Mouse (Mus musculus) stomach, embryonic 15.5 days (tissue): ENCODE data around the gene Ablim1. TPM values are rescaled to one million over a fixed set of nuclear protein-coding genes. Genes with fewer than 3 reads are reported as not detected.

Source experiments
- ATAC-seq: fragments of 200-750 bp; cut with Nextera tagmentation; 2 replicates; pipeline ENCODE4 v1.8.0; 2017; ENCODE audit warnings: low read depth, moderate number of reproducible peaks, moderate TSS enrichment; ENCODE audit not compliant: insufficient read depth, low FRiP score
- H3K27ac ChIP-seq: fragments of 300-500 bp; sonication (generic); 2 replicates; pipeline ENCODE4 v1.5.1; 2015; ENCODE audit warnings: mild to moderate bottlenecking, inconsistent platforms
- H3K27me3 ChIP-seq: fragments of 300-500 bp; sonication (generic); replicated peaks from 2 replicates; pipeline ENCODE4 v1.6.1; 2015; ENCODE audit warnings: inconsistent platforms
- H3K36me3 ChIP-seq: fragments of 300-500 bp; sonication (generic); 2 replicates; pipeline ENCODE4 v1.6.1; 2015; ENCODE audit warnings: inconsistent platforms
- H3K4me1 ChIP-seq: fragments of 300-500 bp; sonication (generic); 2 replicates; pipeline ENCODE4 v1.6.1; 2015; ENCODE audit warnings: inconsistent platforms
- H3K4me2 ChIP-seq: fragments of 300-500 bp; sonication (generic); 2 replicates; pipeline ENCODE4 v1.6.1; 2015; ENCODE audit warnings: mild to moderate bottlenecking, inconsistent platforms
- H3K4me3 ChIP-seq: fragments of 300-500 bp; sonication (generic); replicated peaks from 2 replicates; pipeline ENCODE4 v1.5.1; 2015; ENCODE audit warnings: inconsistent platforms
- H3K9ac ChIP-seq: fragments of 300-500 bp; sonication (generic); 2 replicates; pipeline ENCODE4 v1.6.1; 2015; ENCODE audit warnings: inconsistent platforms
- H3K9me3 ChIP-seq: fragments of 300-500 bp; sonication (generic); 2 replicates; pipeline ENCODE4 v1.6.1; 2016; ENCODE audit warnings: inconsistent platforms
- WGBS: fragments of 180-500 bp; shearing (Covaris S2); methylation state at CpG from one replicate; pipeline ENCODE4 v1.1.7; 2015; 5-methylcytosine and 5-hydroxymethylcytosine counted together
- polyA plus RNA-seq: library from polyadenylated mRNA; unstranded; fragments of >200 nt; fragmentation: Nextera tagmentation; extraction: Ambion mirVana; gene quantifications from 2 replicates; pipeline ENCODE4 v1.2.1, GENCODE M21; 2015

Ablim1 gene
- polyA plus RNA-seq, 1 experiment from 2014 or later = 41.2 TPM

GRCm38 (mm10) chr19:57007781-57008710 is 306.7 kb downstream of the Ablim1 start, which contains the start of gene Afap1l2:
Afap1l2 (minus strand) TSS chr19:57008228.
- peak within 1 kb of the TSS; percentile 94 for H3K4me2 ChIP-seq
- H3K27me3 ChIP-seq = no peaks in the 10 kb centered on the region
- WGBS = 2% methylated on average over 67 of the region's 68 CpGs
- H3K4me1 ChIP-seq = peaks cover 15% of the 10 kb centered on the region; the same call in 1 of the 2 replicates
- H3K9ac ChIP-seq = peak within 1 kb of the TSS; percentile 55
- ATAC-seq = peak; percentile 60; the same call in 1 of the 2 replicates
- H3K27ac ChIP-seq = 0 out of 2 replicates have a peak within 1 kb of the TSS, but pooled peaks have one; percentile 22
- H3K36me3 ChIP-seq = no peaks in the 10 kb centered on the region
- peak within 1 kb of the TSS; percentile 63 for H3K4me3 ChIP-seq
- no peaks in the 10 kb centered on the region for H3K9me3 ChIP-seq

- peak overlapping the region; percentile 63 for H3K4me3 ChIP-seq
- peak overlapping the region; percentile 94 for H3K4me2 ChIP-seq
- 56% methylated on average over 16 of the region's 16 CpGs for whole genome bisulfite sequencing
- no peak overlapping the region for H3K9ac ChIP-seq
- H3K4me1 ChIP-seq = peaks cover 22% of the 10 kb centered on the region; the same call in 1 of the 2 replicates
- no peak overlapping the region for H3K27ac ChIP-seq
- H3K9me3 ChIP-seq = no peaks in the 10 kb centered on the region
- H3K36me3 ChIP-seq = no peaks in the 10 kb centered on the region
- no peak for ATAC-seq
- no peaks in the 10 kb centered on the region for H3K27me3 ChIP-seq
These were observed 307.4 kb downstream of the Ablim1 start for GRCm38 (mm10) chr19:57007291-57007690.

- Histone ChIP-seq H3K4me1 (peaks cover 27% of the 10 kb centered on the region; the same call in 1 of the 2 replicates), H3K27ac (no peak overlapping the region), H3K27me3 (no peaks in the 10 kb centered on the region), H3K4me3 (peak overlapping the region; percentile 63), H3K9me3 (no peaks in the 10 kb centered on the region), H3K36me3 (no peaks in the 10 kb centered on the region), H3K4me2 (peak overlapping the region; percentile 94), H3K9ac (no peak overlapping the region)
- no peak for ATAC-seq
- WGBS = 54% methylated on average over 13 of the region's 13 CpGs
These were observed 307.9 kb downstream of the Ablim1 start for GRCm38 (mm10) chr19:57006841-57007240.

GRCm38 (mm10) chr19:57005062-57005461 is 309.7 kb downstream of the Ablim1 start:
- no peak for ATAC-seq

GRCm38 (mm10) chr19:57003460-57003810 is 311.3 kb downstream of the Ablim1 start:
- Histone ChIP-seq H3K4me2 (peak overlapping the region; percentile 23; the same call in 1 of the 2 replicates), H3K27me3 (no peaks in the 10 kb centered on the region), H3K9ac (no peak overlapping the region), H3K27ac (peak overlapping the region; percentile 13), H3K4me1 (peaks cover 29% of the 10 kb centered on the region), H3K9me3 (no peaks in the 10 kb centered on the region), H3K4me3 (no peak overlapping the region), H3K36me3 (no peaks in the 10 kb centered on the region)
- WGBS = 35% methylated on average over 7 of the region's 7 CpGs
- ATAC-seq = no peak

More at GRCm38 (mm10) chr19:57005062-57005461, 309.7 kb downstream of the Ablim1 start:
- 83% methylated on average over 4 of the region's 4 CpGs for WGBS
- Histone ChIP-seq H3K36me3 (no peaks in the 10 kb centered on the region), H3K4me1 (peaks cover 29% of the 10 kb centered on the region), H3K9ac (no peak overlapping the region), H3K4me3 (no peak overlapping the region), H3K4me2 (no peak overlapping the region), H3K27me3 (no peaks in the 10 kb centered on the region), H3K9me3 (no peaks in the 10 kb centered on the region), H3K27ac (no peak overlapping the region)

GRCm38 (mm10) chr19:57002741-57003459 is 311.8 kb downstream of the Ablim1 start:
- ATAC-seq = no peak
- Histone ChIP-seq H3K27ac (peak overlapping the region; percentile 13), H3K36me3 (no peaks in the 10 kb centered on the region), H3K4me2 (peak overlapping the region; percentile 23; the same call in 1 of the 2 replicates), H3K27me3 (no peaks in the 10 kb centered on the region), H3K4me1 (peaks cover 29% of the 10 kb centered on the region), H3K4me3 (no peak overlapping the region), H3K9ac (no peak overlapping the region), H3K9me3 (no peaks in the 10 kb centered on the region)
- 53% methylated on average over 12 of the region's 12 CpGs for WGBS

- Histone ChIP-seq H3K4me3 (no peak overlapping the region), H3K9ac (no peak overlapping the region), H3K4me1 (peaks cover 38% of the 10 kb centered on the region), H3K9me3 (no peaks in the 10 kb centered on the region), H3K27ac (peak overlapping the region; percentile 35; the same call in 1 of the 2 replicates), H3K36me3 (no peaks in the 10 kb centered on the region), H3K4me2 (no peak overlapping the region), H3K27me3 (no peaks in the 10 kb centered on the region)
- no peak for ATAC-seq
- WGBS = 78% methylated on average over 4 of the region's 4 CpGs
These were observed 312.8 kb downstream of the Ablim1 start for GRCm38 (mm10) chr19:57001926-57002325.

- WGBS = 83% methylated on average over 5 of the region's 5 CpGs
- Histone ChIP-seq H3K4me1 (peaks cover 43% of the 10 kb centered on the region), H3K27me3 (no peaks in the 10 kb centered on the region), H3K36me3 (no peaks in the 10 kb centered on the region), H3K27ac (peak overlapping the region; percentile 35; the same call in 1 of the 2 replicates), H3K9me3 (no peaks in the 10 kb centered on the region), H3K9ac (no peak overlapping the region), H3K4me2 (no peak overlapping the region), H3K4me3 (no peak overlapping the region)
- ATAC-seq = no peak
These were observed 314.1 kb downstream of the Ablim1 start for GRCm38 (mm10) chr19:57000592-57000991.

- H3K4me3 ChIP-seq = no peak overlapping the region
- H3K4me1 ChIP-seq = peaks cover 43% of the 10 kb centered on the region
- H3K36me3 ChIP-seq = no peaks in the 10 kb centered on the region
- no peak overlapping the region for H3K9ac ChIP-seq
- no peak overlapping the region for H3K4me2 ChIP-seq
- ATAC-seq = no peak
- H3K27me3 ChIP-seq = no peaks in the 10 kb centered on the region
- H3K9me3 ChIP-seq = no peaks in the 10 kb centered on the region
- 77% methylated on average over 2 of the region's 2 CpGs for WGBS
- no peak overlapping the region for H3K27ac ChIP-seq
These were observed 314.9 kb downstream of the Ablim1 start for GRCm38 (mm10) chr19:56999781-57000180.

GRCm38 (mm10) chr19:56998910-56999309 is 315.8 kb downstream of the Ablim1 start:
- Histone ChIP-seq H3K27ac (peak overlapping the region; percentile 81; the same call in 1 of the 2 replicates), H3K27me3 (no peaks in the 10 kb centered on the region), H3K36me3 (no peaks in the 10 kb centered on the region), H3K4me2 (no peak overlapping the region), H3K4me1 (peaks cover 40% of the 10 kb centered on the region), H3K9me3 (no peaks in the 10 kb centered on the region), H3K4me3 (no peak overlapping the region), H3K9ac (no peak overlapping the region)
- no peak for ATAC-seq
- 66% methylated on average over 2 of the region's 2 CpGs for WGBS

GRCm38 (mm10) chr19:56998331-56998730 is 316.4 kb downstream of the Ablim1 start:
- Histone ChIP-seq H3K36me3 (no peaks in the 10 kb centered on the region), H3K9ac (no peak overlapping the region), H3K27ac (peak overlapping the region; percentile 81; the same call in 1 of the 2 replicates), H3K27me3 (no peaks in the 10 kb centered on the region), H3K4me1 (peaks cover 35% of the 10 kb centered on the region), H3K4me2 (no peak overlapping the region), H3K9me3 (no peaks in the 10 kb centered on the region), H3K4me3 (no peak overlapping the region)
- ATAC-seq = no peak
- WGBS = 57% methylated on average over 4 of the region's 4 CpGs
